ENCODE assay signal across 8 mouse cellular contexts in genomic region chr2:155380261-155381059, GRCm38 (mm10). TPM values are rescaled to one million over a fixed set of nuclear protein-coding genes. Genes with fewer than 3 reads are reported as not detected.
A peak's percentile ranks its signal among the peaks of the same experiment; 100 is the strongest.
DNase-seq lines count a peak whose midpoint lies in the region; ATAC-seq and TF ChIP-seq lines count a peak whose summit lies in the region.

Gene Trp53inp2 (plus strand): TSS chr2:155381059.

- no peak for TF ChIP-seq POLR2A in brain, embryonic 14.5 days (IDR thresholded peaks at IDR 0.05; ENCODE audit: borderline replicate concordance, extremely low read depth, insufficient read depth, insufficient read length, poor library complexity, severe bottlenecking)

- TF ChIP-seq CTCF in brain, embryonic 14.5 days (IDR thresholded peaks at IDR 0.05; ENCODE audit: borderline replicate concordance, extremely low read depth, insufficient read depth, insufficient read length) = no peak

- peaks cover 3% of the 10 kb centered on the region; the same call in 1 of the 2 replicates for H3K4me1 ChIP-seq in liver, embryonic 11.5 days (replicated peaks; ENCODE audit: control insufficient read depth, insufficient read depth, low read length)
- H3K4me1 ChIP-seq in stomach, embryonic 14.5 days (ENCODE audit: control insufficient read depth, insufficient read depth, low read length) = peaks cover 7% of the 10 kb centered on the region; the same call in 1 of the 2 replicates

- H3K9me3 ChIP-seq in liver, embryonic 11.5 days (ENCODE audit: control insufficient read depth, low read length) = no peaks in the 10 kb centered on the region
- H3K9me3 ChIP-seq in stomach, embryonic 14.5 days (ENCODE audit: control insufficient read depth, low read depth, low read length) = no peaks in the 10 kb centered on the region

- no peak for DNase-seq in layer of hippocampus, adult 18-20 months (ENCODE audit: low spot score in 2 of 2)
- no peak for DNase-seq in layer of hippocampus, adult 9-11 months
- peak; percentile 13 for DNase-seq in brain, embryonic 14.5 days (ENCODE audit: low read depth)
- DNase-seq in gonadal fat pad, adult 2 months (ENCODE audit: low read depth) = no peak
- peak; percentile 65 for DNase-seq in kidney, adult 18-20 months
- no peak for DNase-seq in liver, embryonic 11.5 days (ENCODE audit: low spot score)
- no peak for DNase-seq in retina, embryonic 14.5 days (ENCODE audit: low spot score)

- peak within 1 kb of the TSS; percentile 83 for H3K4me3 ChIP-seq in liver, embryonic 11.5 days (ENCODE audit: low read depth, low read length)
- H3K4me3 ChIP-seq in stomach, embryonic 14.5 days (ENCODE audit: low read depth, low read length) = peak within 1 kb of the TSS; percentile 86

- H3K36me3 ChIP-seq in liver, embryonic 11.5 days (ENCODE audit: control insufficient read depth, insufficient read depth, low read length) = no peaks in the 10 kb centered on the region
- no peaks in the 10 kb centered on the region; the same call in 1 of the 2 replicates for H3K36me3 ChIP-seq in stomach, embryonic 14.5 days (ENCODE audit: control insufficient read depth, insufficient read depth, low read length)

- peak within 1 kb of the TSS; percentile 94 for H3K4me2 ChIP-seq in liver, embryonic 11.5 days
- peak within 1 kb of the TSS; percentile 86 for H3K4me2 ChIP-seq in stomach, embryonic 14.5 days (replicated peaks; ENCODE audit: low read depth, low read length)

- WGBS in liver, embryonic 11.5 days = 54% methylated on average over 8 of the region's 8 CpGs
- WGBS in stomach, embryonic 14.5 days = 53% methylated on average over 8 of the region's 8 CpGs

- peak within 1 kb of the TSS; percentile 75 for H3K9ac ChIP-seq in liver, embryonic 11.5 days (ENCODE audit: low read depth, low read length)
- peak within 1 kb of the TSS; percentile 77 for H3K9ac ChIP-seq in stomach, embryonic 14.5 days (replicated peaks; ENCODE audit: low read depth, low read length)

- peaks cover 18% of the 10 kb centered on the region for H3K27me3 ChIP-seq in liver, embryonic 11.5 days (replicated peaks; ENCODE audit: control insufficient read depth, insufficient read depth, low read length)
- H3K27me3 ChIP-seq in stomach, embryonic 14.5 days (ENCODE audit: control insufficient read depth, insufficient read depth, low read length) = no peaks in the 10 kb centered on the region

- peak within 1 kb of the TSS; percentile 92 for H3K27ac ChIP-seq in liver, embryonic 11.5 days (ENCODE audit: low read depth, low read length)
- peak within 1 kb of the TSS; percentile 95 for H3K27ac ChIP-seq in stomach, embryonic 14.5 days (ENCODE audit: low read length)

- no peak for ATAC-seq in liver, embryonic 11.5 days (replicated peaks; ENCODE audit: low FRiP score)
- no peak for ATAC-seq in stomach, embryonic 14.5 days (ENCODE audit: insufficient number of reproducible peaks, insufficient read depth, low FRiP score, low read depth)

RNA-seq across cellular contexts. Expression of gene Trp53inp2, which starts in this region (rescaled TPM):
- total RNA-seq in layer of hippocampus, adult 18-20 months (2021) = 100 to 1,000 TPM; 109 TPM
- 145 and 159 TPM in 2 replicates for polyA plus RNA-seq in brain, embryonic 14.5 days (2012; rRNA removed)
- 159 and 199 TPM in 2 replicates for polyA plus RNA-seq in gonadal fat pad, adult 2 months (2012; rRNA removed)
- 6.6 and 7.0 TPM in 2 replicates for polyA plus RNA-seq in liver, embryonic 11.5 days (2014; fragmentation: Nextera tagmentation; extraction: Ambion mirVana)
- polyA plus RNA-seq in stomach, embryonic 14.5 days (2014; fragmentation: Nextera tagmentation; extraction: Ambion mirVana) = 19.7 and 19.9 TPM in 2 replicates

Comparison
In these comparisons a context has a peak if more than half of its experiments do, and no peak if none do; other contexts are left out.
1. DNase-seq: peak in brain, embryonic 14.5 days (single experiment) and kidney, adult 18-20 months (single experiment); none in layer of hippocampus, adult 18-20 months (0 of 2), layer of hippocampus, adult 9-11 months (single experiment), gonadal fat pad, adult 2 months (single experiment), liver, embryonic 11.5 days (single experiment) and retina, embryonic 14.5 days (single experiment).